Mouse (Mus musculus) kidney, adult 2 months (tissue): ENCODE data around the gene Metrnl.

Experiments
- CTCF ChIP-seq: fragments of 200-500 bp; conservative IDR thresholded peaks from 2 replicates; pipeline ENCODE4 v1.5.1; 2011; ENCODE audit warnings: low read depth, mild to moderate bottlenecking, control low read depth, low read length, moderate library complexity, mixed read lengths; ENCODE audit not compliant: insufficient read depth, insufficient read length
- POLR2A ChIP-seq: fragments of 200-500 bp; IDR thresholded peaks from one replicate; pipeline ENCODE4 v1.6.1; 2011; ENCODE audit warnings: low read depth, low read length, control low read depth

- TF ChIP-seq CTCF, result no peak
- TF ChIP-seq POLR2A, result no peak
Measured at GRCm38 (mm10) chr11:121702111-121702894, 959 bp downstream of the Metrnl start.
